Mouse (Mus musculus) gastrocnemius, adult 8-10 months (tissue): Measurements from ENCODE around the gene Slc12a6. TPM values are rescaled to one million over a fixed set of nuclear protein-coding genes. Genes with fewer than 3 reads are reported as not detected.

ENCODE experiments used
- DNase-seq, 2 experiments: peaks; one replicate each; pipeline ENCODE4 v3.0.0; 2022; ENCODE audit warnings: low spot score in 2 of 2
- total RNA-seq, 4 experiments: library from RNA; stranded (reverse); gene quantifications; 2 replicates each; pipeline ENCODE4 v1.2.4; 2022

Slc12a6 gene
- total RNA-seq, 4 experiments from 2014 or later: 26.2 to 30.9 (median 27.1) TPM

GRCm38 (mm10) chr2:112315638-112316037 is 50.0 kb downstream of the Slc12a6 start:
- DNase-seq: no peak

DNA sequence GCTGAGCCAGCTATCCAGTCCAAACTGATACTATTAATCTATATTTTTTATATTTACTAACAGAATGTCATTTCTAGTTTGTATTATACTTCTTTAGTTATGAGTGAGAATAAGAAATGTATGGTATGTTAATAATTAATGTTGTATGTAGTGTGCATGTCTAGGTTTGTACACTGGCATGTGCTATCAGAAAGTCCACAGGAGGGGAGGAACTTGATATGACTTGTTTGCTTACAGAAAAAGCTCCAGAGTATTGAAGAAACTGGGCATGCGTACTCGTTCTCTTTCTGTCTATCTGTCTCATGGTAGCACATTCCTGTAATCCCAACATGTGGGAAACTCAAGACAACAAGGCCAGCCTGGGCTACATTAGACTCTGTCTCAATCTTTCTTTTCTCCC is 52.6 kb downstream of the Slc12a6 start:
- no peak for DNase-seq

DNA sequence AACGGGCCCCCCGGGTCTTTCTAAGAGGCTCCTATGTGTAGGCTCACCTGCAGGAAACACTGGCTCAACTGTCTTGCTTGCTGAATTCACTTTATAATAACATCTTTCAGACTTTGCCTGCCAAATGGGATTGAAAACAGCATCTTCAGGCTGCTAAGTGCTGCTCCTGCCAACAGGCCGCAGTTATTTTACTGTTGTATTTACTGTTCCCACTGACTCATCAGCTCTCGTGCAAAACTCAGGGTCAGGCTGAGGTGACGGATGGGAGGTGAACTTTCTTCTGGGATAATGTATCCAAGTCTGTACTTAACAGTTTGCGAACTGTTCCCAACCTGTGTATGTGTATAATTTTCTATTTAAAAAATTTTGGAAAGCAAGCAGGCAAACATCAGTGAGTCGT is 53.3 kb downstream of the Slc12a6 start:
- DNase-seq: no peak

GRCm38 (mm10) chr2:112328069-112328777 is 62.6 kb downstream of the Slc12a6 start:
- DNase-seq: no peak

GRCm38 (mm10) chr2:112332051-112332898 is 66.7 kb downstream of the Slc12a6 start:
- no peak for DNase-seq

GRCm38 (mm10) chr2:112337211-112337610 is 71.6 kb downstream of the Slc12a6 start:
- no peak for DNase-seq

GRCm38 (mm10) chr2:112339736-112340135 is 74.1 kb downstream of the Slc12a6 start:
- DNase-seq: no peak

- no peak for DNase-seq
Measured at GRCm38 (mm10) chr2:112341117-112341516, 75.5 kb downstream of the Slc12a6 start.

DNA sequence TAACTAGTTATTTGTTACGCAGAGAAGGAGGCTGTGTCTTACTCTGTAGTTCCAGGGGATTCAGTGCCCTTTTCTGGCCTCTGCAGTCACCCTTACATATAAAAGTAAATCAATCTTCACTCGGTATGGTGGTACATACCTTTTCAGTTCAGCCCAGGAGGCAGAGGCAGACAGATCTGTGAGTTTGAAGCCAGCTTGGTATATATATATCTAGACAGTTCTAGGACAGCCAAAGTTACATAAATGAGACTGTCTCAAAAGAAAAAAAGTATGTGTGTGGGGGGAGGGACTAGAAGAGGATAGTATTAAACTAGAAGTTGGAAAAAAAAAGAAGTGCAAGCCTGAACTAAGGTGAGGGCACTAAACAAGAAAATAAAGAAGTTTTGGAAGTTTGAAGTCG is 82.6 kb downstream of the Slc12a6 start:
- no peak for DNase-seq

DNA sequence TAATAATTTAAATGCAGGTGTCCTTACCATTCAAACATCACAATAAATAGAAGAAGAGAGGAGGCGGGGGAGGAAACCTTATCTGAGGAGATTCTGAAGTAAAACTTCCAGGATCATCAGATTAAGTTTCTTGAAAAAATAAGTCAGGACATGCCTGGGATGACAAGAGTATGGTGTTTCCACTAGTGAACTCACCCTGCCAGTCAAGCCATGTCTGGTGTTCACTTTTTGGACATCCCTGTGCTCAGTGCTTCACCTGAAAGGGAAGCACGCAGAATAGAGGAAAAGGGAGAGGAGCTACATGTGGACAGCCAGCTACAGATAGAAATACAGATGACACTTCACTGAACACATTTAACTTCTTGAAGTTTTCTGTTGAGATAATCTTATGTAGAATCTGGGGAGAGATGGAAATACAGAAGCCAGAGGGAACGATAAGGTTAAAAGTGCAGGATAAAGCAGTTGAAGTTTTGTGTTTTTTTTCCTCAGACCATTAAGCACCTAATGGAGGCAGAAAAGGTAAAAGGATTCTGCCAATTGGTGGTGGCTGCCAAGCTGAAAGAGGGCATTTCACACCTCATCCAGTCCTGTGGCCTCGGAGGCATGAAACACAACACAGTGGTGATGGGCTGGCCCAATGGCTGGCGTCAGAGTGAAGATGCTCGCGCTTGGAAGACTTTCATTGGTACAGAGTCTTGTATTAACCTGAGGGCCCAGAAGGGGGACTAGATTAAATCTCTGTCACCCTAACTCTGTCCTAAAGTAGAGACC is 88.2 kb downstream of the Slc12a6 start:
- DNase-seq: no peak

GRCm38 (mm10) chr2:112359611-112360010 is 94.0 kb downstream of the Slc12a6 start:
- DNase-seq: no peak

- no peak for DNase-seq
Measured at GRCm38 (mm10) chr2:112360012-112360780, 94.6 kb downstream of the Slc12a6 start.

- no peak for DNase-seq
Measured at GRCm38 (mm10) chr2:112360781-112361169, 95.2 kb downstream of the Slc12a6 start.

- no peak for DNase-seq
Measured at GRCm38 (mm10) chr2:112367222-112367621, 101.6 kb downstream of the Slc12a6 start.

DNA sequence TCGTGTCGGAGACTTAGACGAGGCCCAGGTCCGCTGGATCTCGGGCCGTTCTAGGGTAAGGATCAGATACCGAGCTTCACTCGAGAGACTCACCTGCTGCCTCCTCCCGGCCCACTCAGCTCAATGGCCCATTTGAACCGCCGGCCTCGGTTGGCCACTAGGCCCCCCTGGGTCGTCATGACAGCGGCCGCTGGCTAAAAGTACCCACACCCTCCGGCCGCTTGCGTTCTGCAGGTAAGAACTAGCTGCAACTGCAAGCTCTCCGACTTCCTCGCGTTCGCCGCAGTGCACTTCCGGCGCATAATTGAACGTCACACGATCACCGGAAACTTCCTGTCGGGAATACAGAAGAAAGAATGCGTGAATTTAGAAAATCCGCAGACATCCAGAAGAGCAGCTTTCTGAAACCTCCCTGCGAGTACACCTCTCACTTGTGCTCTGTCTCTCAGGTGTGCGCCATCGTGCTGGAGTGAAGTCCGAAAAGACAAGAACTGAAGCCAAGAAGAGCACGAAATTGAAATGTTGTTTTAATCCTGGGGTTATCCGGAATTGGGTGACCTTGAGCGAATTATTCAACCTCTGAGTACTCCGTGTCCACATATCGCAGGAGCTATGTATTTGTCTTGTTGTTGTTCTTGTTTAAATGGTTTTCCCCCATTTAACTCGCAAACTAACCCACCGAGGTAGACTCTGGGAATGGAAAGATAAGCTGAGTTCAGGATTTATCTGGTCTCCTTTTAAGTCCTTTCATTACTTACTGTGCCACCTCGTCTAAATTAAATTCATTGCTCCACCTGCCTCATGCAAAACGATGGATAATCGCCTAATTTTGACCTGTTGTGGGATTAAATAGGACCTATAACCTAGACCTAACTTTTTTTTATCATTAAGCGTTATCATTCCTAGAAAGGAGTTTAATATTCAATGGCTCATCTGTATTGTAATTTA is 102.4 kb downstream of the Slc12a6 start, which contains the start of gene Emc4:
Gene Emc4, minus strand, starts transcription at position 302 of the 948 bp plus-strand sequence.
- peak; percentile 62 to 72 for DNase-seq

- peak; percentile 63 to 73 for DNase-seq
Measured at GRCm38 (mm10) chr2:112369941-112370340, 104.3 kb downstream of the Slc12a6 start.

- DNase-seq: peak; percentile 11 to 24
Measured at GRCm38 (mm10) chr2:112373141-112373540, 107.5 kb downstream of the Slc12a6 start.

DNA sequence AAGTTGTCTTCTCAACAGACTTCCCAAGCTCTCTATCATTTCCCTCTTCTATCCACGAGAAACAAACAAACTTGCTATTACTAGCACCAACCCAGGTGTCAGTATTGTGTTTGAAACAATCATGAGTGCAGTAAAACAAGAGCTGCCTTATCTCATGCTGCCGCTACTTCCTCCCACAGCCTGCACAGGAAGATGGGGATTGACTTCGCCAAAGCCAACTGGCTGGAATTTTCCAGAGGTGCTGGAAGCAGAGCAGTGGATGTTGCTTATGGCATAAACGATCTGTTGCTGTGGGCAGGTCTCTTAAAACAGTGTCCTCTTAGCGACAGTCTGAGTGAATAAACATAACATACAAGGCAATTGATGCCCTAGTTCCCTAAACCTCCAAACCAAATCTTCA is 109.0 kb downstream of the Slc12a6 start:
- DNase-seq: no peak

- DNase-seq: peak; percentile 86 to 87
Measured at GRCm38 (mm10) chr2:112378973-112379898, 113.6 kb downstream of the Slc12a6 start, which contains the start of gene Katnbl1. Gene Katnbl1 (plus strand): TSS chr2:112379211.
